Mouse (Mus musculus) lung, adult 2 months (tissue): ENCODE data around the gene Snx29.

ENCODE experiments used
- CTCF ChIP-seq: fragments of 200-500 bp; IDR thresholded peaks from 2 replicates; pipeline ENCODE4 v1.5.1; 2011; ENCODE audit warnings: mild to moderate bottlenecking, low read length, control low read depth; ENCODE audit not compliant: insufficient read depth
- POLR2A ChIP-seq: fragments of 200-500 bp; IDR thresholded peaks from 2 replicates; pipeline ENCODE4 v1.6.1; 2011; ENCODE audit warnings: low read depth, mild to moderate bottlenecking, control low read depth, low read length, borderline replicate concordance; ENCODE audit errors: extremely low read depth

GRCm38 (mm10) chr16:11685264-11685663, 362.6 kb downstream of the Snx29 start:
- TF ChIP-seq CTCF: no peak
- no peak for TF ChIP-seq POLR2A
